Mouse (Mus musculus): Measurements from ENCODE around the gene Dnase1l2.

- TF ChIP-seq POLR2A (IDR thresholded peaks at IDR 0.05; ENCODE audit: insufficient read depth, low read depth, low read length) = no peak
- TF ChIP-seq CTCF (IDR thresholded peaks at IDR 0.05; ENCODE audit: insufficient read depth, low read depth, low read length) = no peak
These were observed 38.3 kb upstream of the Dnase1l2 start for GRCm38 (mm10) chr17:24481027-24481815.
